Mouse (Mus musculus) heart, adult 2 months (tissue): ENCODE measurements around the gene Gria4. TPM values are rescaled to one million over a fixed set of nuclear protein-coding genes. Genes with fewer than 3 reads are reported as not detected.
A peak's percentile ranks its signal among the peaks of the same experiment; 100 is the strongest.

Experiments
- DNase-seq, 2 experiments: peaks; one replicate each; pipeline ENCODE4 v3.0.0; 2021
- H3K27ac ChIP-seq: fragments of 200-600 bp; 2 replicates; pipeline ENCODE4 v1.8.1; 2022
- H3K27me3 ChIP-seq: fragments of 200-500 bp; 2 replicates; pipeline ENCODE4 v1.6.1; 2012; ENCODE audit warnings: mild to moderate bottlenecking, low read length, inconsistent platforms, mixed read lengths; ENCODE audit not compliant: control insufficient read depth, insufficient read depth
- H3K36me3 ChIP-seq: fragments of 200-500 bp; 2 replicates; pipeline ENCODE4 v1.6.1; 2012; ENCODE audit warnings: low read length, inconsistent platforms; ENCODE audit not compliant: control insufficient read depth, insufficient read depth
- H3K4me1 ChIP-seq: fragments of 200-500 bp; 2 replicates; pipeline ENCODE4 v1.6.1; 2011; ENCODE audit warnings: low read length; ENCODE audit not compliant: control insufficient read depth, insufficient read depth
- H3K4me3 ChIP-seq: fragments of 200-600 bp; 2 replicates; pipeline ENCODE4 v1.8.1; 2022
- H3K79me2 ChIP-seq: fragments of 200-500 bp; replicated peaks from 2 replicates; pipeline ENCODE4 v1.6.1; 2012; ENCODE audit warnings: mild to moderate bottlenecking, inconsistent platforms, low read length, moderate library complexity, mixed read lengths; ENCODE audit not compliant: control insufficient read depth, insufficient read depth
- H3K9ac ChIP-seq: fragments of 200-500 bp; 2 replicates; pipeline ENCODE4 v1.6.1; 2012; ENCODE audit warnings: low read depth, mild to moderate bottlenecking, control low read depth, inconsistent platforms, low read length, mixed read lengths
- CTCF ChIP-seq: fragments of 200-600 bp; IDR thresholded peaks from 2 replicates; pipeline ENCODE4 v1.8.1; 2022; ENCODE audit warnings: antibody characterized with exemption, mild to moderate bottlenecking, moderate library complexity
- EP300 ChIP-seq: fragments of 200-500 bp; IDR thresholded peaks from 2 replicates; pipeline ENCODE4 v1.6.1; 2011; ENCODE audit warnings: low read depth, low read length, control low read depth; ENCODE audit not compliant: insufficient read depth
- POLR2A ChIP-seq: fragments of 200-500 bp; IDR thresholded peaks from 2 replicates; pipeline ENCODE4 v1.6.1; 2011; ENCODE audit warnings: mild to moderate bottlenecking, low read depth, low read length, control low read depth; ENCODE audit not compliant: insufficient read depth
- WGBS: fragments of 180-500 bp; shearing (Covaris S2); methylation state at CpG from one replicate; pipeline ENCODE4 v1.1.7; 2018; 5-methylcytosine and 5-hydroxymethylcytosine counted together
- intact Hi-C: fragments of 180-260 bp; cut with DNase I; formaldehyde crosslinking; loops from one replicate; pipeline ENCODE4 v1.15.1; 2025
- polyA plus RNA-seq: library from polyadenylated mRNA; depleted of rRNA; stranded (reverse); fragments of >200 nt; gene quantifications from 2 replicates; pipeline ENCODE4 v1.2.3, GENCODE M21; 2012
- total RNA-seq, 2 experiments: library from RNA; stranded (reverse); gene quantifications; 2 replicates each; pipeline ENCODE4 v1.2.3; 2021

Gria4 gene
- total and polyA plus RNA-seq, 3 experiments, result 0.02 TPM; not detected in 2

DNA sequence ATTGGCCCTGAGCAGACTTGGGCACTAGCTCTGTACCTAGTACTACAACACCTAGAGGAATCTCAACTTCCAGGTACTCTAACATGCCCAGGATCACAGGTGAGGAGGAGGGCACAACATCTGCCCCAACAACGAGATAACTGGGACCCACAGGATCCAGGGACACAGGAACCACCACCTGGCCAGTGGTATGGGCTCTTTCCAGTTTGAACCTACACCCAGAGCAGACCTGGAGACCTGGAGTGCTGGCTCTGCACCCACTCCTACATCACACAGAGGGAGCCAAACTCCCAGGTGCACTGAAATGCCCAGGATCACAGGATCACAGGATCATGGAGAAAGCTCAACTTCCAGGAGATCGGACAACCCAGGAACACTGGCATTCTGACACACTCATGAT, 309.6 kb downstream of the Gria4 start:
- 70% methylated on average over 2 of the region's 2 CpGs for WGBS
- H3K36me3 ChIP-seq, result no peaks in the 10 kb centered on the region
- H3K4me1 ChIP-seq, result no peaks in the 10 kb centered on the region
- no peak overlapping the region for H3K4me3 ChIP-seq
- no peak overlapping the region for H3K27ac ChIP-seq
- no peak overlapping the region for H3K9ac ChIP-seq
- no peaks in the 10 kb centered on the region for H3K79me2 ChIP-seq
- no peaks in the 10 kb centered on the region for H3K27me3 ChIP-seq
- intact Hi-C loops, result no loop called here
- no peak for DNase-seq
- TF ChIP-seq EP300 (no peak), CTCF (no peak), POLR2A (no peak)

DNA sequence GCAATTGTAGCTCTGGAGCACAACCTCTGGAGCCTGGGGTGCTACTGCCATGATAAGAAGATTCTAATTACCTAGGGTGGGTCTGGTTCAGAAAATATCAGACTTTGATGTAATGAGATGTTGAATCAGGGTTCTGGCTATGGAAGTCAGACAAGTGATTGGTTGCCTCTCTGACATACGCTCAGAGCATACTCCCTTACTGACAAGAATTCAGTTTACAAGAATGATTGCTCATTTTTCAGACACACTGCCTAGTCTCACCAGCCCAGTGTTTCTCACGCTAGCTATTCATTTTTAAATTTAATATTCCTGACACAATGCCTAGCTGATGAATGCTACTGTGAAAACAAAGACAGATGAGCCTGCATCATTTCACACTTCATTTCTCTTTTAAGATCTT, 311.5 kb downstream of the Gria4 start:
- no peaks in the 10 kb centered on the region for H3K79me2 ChIP-seq
- no peaks in the 10 kb centered on the region for H3K36me3 ChIP-seq
- no peak for DNase-seq
- intact Hi-C loops, result no loop called here
- no peaks in the 10 kb centered on the region for H3K27me3 ChIP-seq
- no peaks in the 10 kb centered on the region for H3K4me1 ChIP-seq
- no peak overlapping the region for H3K4me3 ChIP-seq
- no peak overlapping the region for H3K27ac ChIP-seq
- H3K9ac ChIP-seq, result no peak overlapping the region
- TF ChIP-seq CTCF, result no peak
- TF ChIP-seq EP300, result no peak
- no peak for TF ChIP-seq POLR2A
- WGBS, result 71% methylated on average over 2 of the region's 2 CpGs

DNA sequence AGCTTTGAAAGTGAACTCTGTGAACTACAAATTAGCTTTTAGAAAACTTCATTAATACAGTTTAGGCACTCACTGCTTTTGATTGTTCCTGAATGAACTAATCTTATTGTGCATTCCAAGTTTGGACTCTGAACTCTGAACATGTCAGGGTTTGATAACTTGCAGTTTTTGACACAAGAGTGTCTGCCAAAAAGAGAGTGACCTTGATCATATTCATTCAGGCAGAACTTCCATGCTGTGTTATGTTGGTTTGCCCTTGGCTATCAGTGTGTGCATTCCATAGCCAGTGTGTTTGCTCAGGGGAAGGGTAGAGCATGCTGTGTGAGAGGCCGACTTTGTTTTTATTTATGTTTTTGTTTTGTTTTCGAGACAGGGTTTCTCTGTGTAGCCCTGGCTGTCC, 325.2 kb downstream of the Gria4 start:
- 22% methylated on average over 2 of the region's 2 CpGs for WGBS
- no peaks in the 10 kb centered on the region for H3K27me3 ChIP-seq
- H3K79me2 ChIP-seq, result no peaks in the 10 kb centered on the region
- DNase-seq, result no peak
- intact Hi-C loops, result no loop called here
- no peaks in the 10 kb centered on the region for H3K36me3 ChIP-seq
- H3K4me3 ChIP-seq, result no peak overlapping the region
- no peak for TF ChIP-seq POLR2A
- no peak for TF ChIP-seq EP300
- no peak for TF ChIP-seq CTCF
- no peak overlapping the region for H3K9ac ChIP-seq
- H3K27ac ChIP-seq, result no peak overlapping the region
- H3K4me1 ChIP-seq, result no peaks in the 10 kb centered on the region

DNA sequence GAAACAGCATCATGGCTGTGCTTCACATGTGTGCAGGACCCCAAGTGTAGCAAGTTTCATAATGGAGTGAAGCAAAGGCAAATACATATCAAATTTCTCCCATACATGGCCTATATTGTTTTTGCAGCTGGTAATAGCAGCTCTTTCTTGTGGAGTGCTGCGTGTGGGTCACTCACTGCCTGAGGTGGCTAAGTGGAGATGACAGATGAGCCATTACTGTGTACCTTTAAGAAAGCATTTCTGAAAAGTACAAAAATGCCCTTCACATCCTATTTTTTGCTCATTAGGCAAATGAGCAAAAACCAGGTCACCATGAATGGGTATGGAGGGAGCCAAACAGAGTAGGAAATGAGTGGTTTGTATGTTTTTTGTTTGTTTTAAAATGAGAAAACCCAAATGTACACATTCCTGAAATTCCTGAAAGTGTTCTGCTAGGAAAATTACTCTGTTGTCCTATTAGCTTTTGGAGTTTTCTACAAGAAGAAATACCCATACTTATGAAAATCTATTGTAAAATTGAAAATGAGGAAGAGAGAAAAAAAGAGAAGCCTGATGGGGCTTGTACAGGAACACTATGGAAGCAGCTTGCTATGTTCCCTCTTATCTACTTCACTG, 336.5 kb downstream of the Gria4 start:
- no peaks in the 10 kb centered on the region for H3K79me2 ChIP-seq
- H3K9ac ChIP-seq, result no peak overlapping the region
- no peaks in the 10 kb centered on the region for H3K4me1 ChIP-seq
- no peak overlapping the region for H3K27ac ChIP-seq
- H3K36me3 ChIP-seq, result no peaks in the 10 kb centered on the region
- DNase-seq, result no peak
- TF ChIP-seq POLR2A (no peak), CTCF (no peak), EP300 (no peak)
- H3K4me3 ChIP-seq, result no peak overlapping the region
- no peaks in the 10 kb centered on the region for H3K27me3 ChIP-seq
- intact Hi-C loops, result no loop called here
- WGBS, result 77% methylated on average over 1 of the region's 1 CpGs

DNA sequence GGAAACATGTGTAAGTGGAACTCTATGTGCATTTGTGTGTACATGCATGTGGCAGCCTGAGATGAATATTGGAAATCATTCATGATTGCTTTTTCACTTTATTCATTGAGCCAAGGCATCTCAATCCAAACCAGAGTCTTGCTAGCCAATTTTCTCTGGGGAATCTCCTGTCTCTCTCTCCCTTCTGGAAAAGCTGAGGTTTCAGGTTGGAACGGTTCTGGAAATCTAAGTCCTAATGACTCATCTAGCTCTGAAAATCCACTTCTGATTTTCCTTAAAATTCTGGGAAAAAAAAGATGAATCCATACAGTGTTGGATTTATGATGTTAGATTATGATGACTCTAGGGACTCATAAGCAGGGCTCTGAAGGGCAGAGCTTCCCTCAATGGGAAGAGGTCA, 337.8 kb downstream of the Gria4 start:
- intact Hi-C loops, result no loop called here
- DNase-seq, result no peak

DNA sequence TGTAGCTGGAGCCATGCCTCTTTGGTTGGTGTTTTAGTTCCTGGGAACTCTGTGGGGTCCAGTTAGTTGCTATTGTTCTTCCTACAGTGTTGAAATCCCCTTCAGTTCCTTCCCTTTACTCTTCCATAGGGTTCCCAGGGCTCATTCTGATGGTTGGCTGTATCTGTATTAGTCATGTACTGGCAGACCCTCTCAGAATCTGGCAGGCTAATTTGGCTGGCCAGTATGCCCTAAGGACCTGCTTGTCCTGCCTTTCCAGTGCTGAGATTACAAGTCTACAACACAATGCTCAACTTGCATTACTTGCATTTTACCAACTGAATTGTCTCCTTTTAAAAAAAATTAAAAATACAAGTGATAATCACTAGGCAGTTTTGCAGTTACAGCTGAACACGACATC, 338.4 kb downstream of the Gria4 start:
- Histone ChIP-seq H3K36me3 (no peaks in the 10 kb centered on the region), H3K4me3 (no peak overlapping the region), H3K79me2 (no peaks in the 10 kb centered on the region), H3K27ac (no peak overlapping the region), H3K27me3 (no peaks in the 10 kb centered on the region), H3K9ac (no peak overlapping the region), H3K4me1 (no peaks in the 10 kb centered on the region)
- intact Hi-C loops, result no loop called here
- peak; percentile 16 to 35 for DNase-seq
- TF ChIP-seq POLR2A (no peak), EP300 (no peak), CTCF (no peak)
- WGBS, result 72% methylated on average over 1 of the region's 1 CpGs

More for the DNA sequence above, 337.8 kb downstream of the Gria4 start:
- 73% methylated on average over 1 of the region's 1 CpGs for WGBS
- H3K9ac ChIP-seq, result no peak overlapping the region
- no peaks in the 10 kb centered on the region for H3K27me3 ChIP-seq
- no peak overlapping the region for H3K4me3 ChIP-seq
- H3K27ac ChIP-seq, result no peak overlapping the region
- no peaks in the 10 kb centered on the region for H3K36me3 ChIP-seq
- H3K79me2 ChIP-seq, result no peaks in the 10 kb centered on the region
- H3K4me1 ChIP-seq, result no peaks in the 10 kb centered on the region
- no peak for TF ChIP-seq CTCF
- no peak for TF ChIP-seq EP300
- TF ChIP-seq POLR2A, result no peak
